Mouse (Mus musculus): ENCODE measurements around the gene Trub1.

The Trub1 gene

GRCm38 (mm10) chr19:57452492-57453217, at the start of gene Trub1:
Trub1 (plus strand) TSS chr19:57452912.
- DNase-seq (ENCODE audit: low read depth) = peak; percentile 87

GRCm38 (mm10) chr19:57403700-57404501, 48.8 kb upstream of the Trub1 start:
- DNase-seq (ENCODE audit: low read depth) = peak; percentile 73

GRCm38 (mm10) chr19:57404502-57404848, 48.2 kb upstream of the Trub1 start:
- no peak for DNase-seq (ENCODE audit: low read depth)

GRCm38 (mm10) chr19:57407947-57408346, 44.8 kb upstream of the Trub1 start:
- DNase-seq (ENCODE audit: low read depth) = no peak

- peak; percentile 70 for DNase-seq (ENCODE audit: low read depth)
Measured at GRCm38 (mm10) chr19:57411375-57412196, 41.1 kb upstream of the Trub1 start.

GRCm38 (mm10) chr19:57413170-57413569, 39.5 kb upstream of the Trub1 start:
- DNase-seq (ENCODE audit: low read depth) = no peak

- peak; percentile 60 for DNase-seq (ENCODE audit: low read depth)
Measured at GRCm38 (mm10) chr19:57413918-57414317, 38.8 kb upstream of the Trub1 start.

GRCm38 (mm10) chr19:57415031-57415807, 37.5 kb upstream of the Trub1 start:
- no peak for DNase-seq (ENCODE audit: low read depth)

GRCm38 (mm10) chr19:57417800-57418580, 34.7 kb upstream of the Trub1 start:
- DNase-seq (ENCODE audit: low read depth) = no peak

GRCm38 (mm10) chr19:57423402-57423801, 29.3 kb upstream of the Trub1 start:
- no peak for DNase-seq (ENCODE audit: low read depth)

- no peak for DNase-seq (ENCODE audit: low read depth)
Measured at GRCm38 (mm10) chr19:57425296-57425695, 27.4 kb upstream of the Trub1 start.

GRCm38 (mm10) chr19:57426841-57427240, 25.9 kb upstream of the Trub1 start:
- no peak for DNase-seq (ENCODE audit: low read depth)

GRCm38 (mm10) chr19:57427756-57428438, 24.8 kb upstream of the Trub1 start:
- no peak for DNase-seq (ENCODE audit: low read depth)

GRCm38 (mm10) chr19:57428641-57429040, 24.1 kb upstream of the Trub1 start:
- no peak for DNase-seq (ENCODE audit: low read depth)

- peak; percentile 87 for DNase-seq (ENCODE audit: low read depth)
Measured at GRCm38 (mm10) chr19:57429926-57430325, 22.8 kb upstream of the Trub1 start.

- DNase-seq (ENCODE audit: low read depth) = no peak
Measured at GRCm38 (mm10) chr19:57431476-57431875, 21.2 kb upstream of the Trub1 start.

- DNase-seq (ENCODE audit: low read depth) = no peak
Measured at GRCm38 (mm10) chr19:57434024-57434423, 18.7 kb upstream of the Trub1 start.

GRCm38 (mm10) chr19:57436586-57437021, 16.1 kb upstream of the Trub1 start:
- DNase-seq (ENCODE audit: low read depth) = no peak

GRCm38 (mm10) chr19:57437042-57437441, 15.7 kb upstream of the Trub1 start:
- no peak for DNase-seq (ENCODE audit: low read depth)

- DNase-seq (ENCODE audit: low read depth) = no peak
Measured at GRCm38 (mm10) chr19:57439296-57439695, 13.4 kb upstream of the Trub1 start.

Data from induced T-regulatory cell, adult 2 months (primary cell).